Mouse (Mus musculus): ENCODE data around the gene Rgs12. TPM values are rescaled to one million over a fixed set of nuclear protein-coding genes. Genes with fewer than 3 reads are reported as not detected.

Gene Rgs12
- polyA plus RNA-seq, 1 experiment = 30.5 TPM

DNA sequence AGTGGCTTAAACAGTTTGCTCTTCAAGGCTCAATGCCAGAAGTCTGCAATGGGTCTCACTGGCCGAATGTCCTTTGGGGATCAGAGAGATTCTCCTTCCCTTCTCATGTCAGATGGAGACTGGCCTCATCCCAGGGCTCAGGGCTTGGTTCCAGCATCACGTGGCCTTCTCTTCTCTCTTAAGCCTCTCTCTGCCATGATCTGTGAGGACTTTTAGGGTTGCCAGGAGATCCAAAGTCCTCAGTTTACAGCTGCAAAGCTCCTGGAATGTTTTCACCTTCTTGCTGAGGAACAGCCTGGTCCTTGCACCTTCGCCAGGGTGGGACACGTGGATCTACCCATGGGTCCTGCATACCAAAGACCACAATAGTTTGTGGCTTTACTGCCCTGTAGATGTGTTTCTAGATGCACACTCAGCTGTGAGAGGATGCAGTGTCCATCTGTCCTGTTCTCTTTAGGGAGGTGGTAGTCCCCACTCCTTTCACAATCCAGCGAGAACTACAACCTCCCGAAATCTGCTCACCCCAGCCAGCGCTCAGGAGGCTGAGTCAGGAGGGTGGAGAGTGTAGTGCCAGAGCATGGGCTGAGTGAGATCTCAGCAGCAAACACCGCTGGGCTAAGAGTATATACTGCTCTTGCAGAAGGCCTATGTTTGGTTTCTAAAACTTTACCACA, 2.1 kb downstream of the Rgs12 start:
- no peak overlapping the region for H3K4me3 ChIP-seq
- peaks cover 13% of the 10 kb centered on the region for H3K79me2 ChIP-seq (ENCODE audit: control insufficient read depth, insufficient read depth)
- H3ac ChIP-seq (ENCODE audit: control insufficient read depth, insufficient read length) = no peak overlapping the region
- H3K4me2 ChIP-seq (ENCODE audit: low read depth) = no peak overlapping the region
- H3K36me3 ChIP-seq (ENCODE audit: control insufficient read depth, insufficient read depth) = no peaks in the 10 kb centered on the region
- TF ChIP-seq POLR2AphosphoS2 (IDR thresholded peaks at IDR 0.05; ENCODE audit: insufficient read length, low read depth) (no peak), MYOG (IDR thresholded peaks at IDR 0.05; ENCODE audit: control insufficient read depth in 1 of 3, insufficient read depth in 1 of 3, insufficient read length in 2 of 3, low read depth in 2 of 3) (no peak), SRF (IDR thresholded peaks at IDR 0.05; ENCODE audit: control insufficient read depth, insufficient read length, low read depth) (no peak), USF1 (IDR thresholded peaks at IDR 0.05; ENCODE audit: low read depth) (no peak), TCF12 (IDR thresholded peaks at IDR 0.05; ENCODE audit: insufficient read depth, poor library complexity, severe bottlenecking) (no peak), MYOD1 (IDR thresholded peaks at IDR 0.05; ENCODE audit: control insufficient read depth in 1 of 3, insufficient read length in 2 of 3, low read depth in 2 of 3) (no peak), POLR2A (IDR thresholded peaks at IDR 0.05; ENCODE audit: insufficient read length, low read depth) (no peak), TCF3 (IDR thresholded peaks at IDR 0.05; ENCODE audit: insufficient read length, low read depth) (no peak), E2F4 (IDR thresholded peaks at IDR 0.05; ENCODE audit: insufficient read depth) (no peak), REST (IDR thresholded peaks at IDR 0.05; ENCODE audit: insufficient read depth, insufficient read length) (no peak), CEBPB (IDR thresholded peaks at IDR 0.05; ENCODE audit: insufficient read depth, poor library complexity, severe bottlenecking) (no peak), MAX (IDR thresholded peaks at IDR 0.05; ENCODE audit: low read depth) (no peak)
- no peaks in the 10 kb centered on the region for H3K27me3 ChIP-seq (ENCODE audit: control insufficient read depth, insufficient read depth, insufficient read length)

DNA sequence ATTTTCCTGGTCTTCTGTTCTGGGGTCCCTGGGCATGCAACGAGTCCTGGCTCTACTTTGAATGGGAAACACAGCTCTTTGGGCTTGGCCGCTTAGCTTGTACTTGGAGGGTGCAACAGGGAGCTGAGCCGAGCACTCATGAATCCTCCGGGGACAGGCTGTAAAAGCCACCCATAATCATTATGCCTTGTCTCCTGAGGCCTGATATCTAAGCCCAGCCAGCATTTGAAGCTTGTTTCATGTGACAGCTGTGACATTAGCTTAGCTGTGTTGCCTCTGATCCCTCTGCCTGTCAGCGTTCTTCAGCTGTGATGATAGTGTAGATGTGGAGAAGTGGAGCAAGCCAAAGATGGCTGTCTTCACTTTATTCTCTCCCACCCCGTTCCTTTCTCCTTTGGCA, 5.3 kb downstream of the Rgs12 start:
- Histone ChIP-seq H3K79me2 (ENCODE audit: control insufficient read depth, insufficient read depth) (peaks cover 17% of the 10 kb centered on the region), H3ac (ENCODE audit: control insufficient read depth, insufficient read length) (no peak overlapping the region), H3K4me3 (no peak overlapping the region), H3K27me3 (ENCODE audit: control insufficient read depth, insufficient read depth, insufficient read length) (no peaks in the 10 kb centered on the region), H3K36me3 (ENCODE audit: control insufficient read depth, insufficient read depth) (no peaks in the 10 kb centered on the region), H3K4me2 (ENCODE audit: low read depth) (peak overlapping the region; percentile 46)
- TF ChIP-seq MYOD1 (IDR thresholded peaks at IDR 0.05; ENCODE audit: control insufficient read depth in 1 of 3, insufficient read length in 2 of 3, low read depth in 2 of 3) (no peak), REST (IDR thresholded peaks at IDR 0.05; ENCODE audit: insufficient read depth, insufficient read length) (no peak), CEBPB (IDR thresholded peaks at IDR 0.05; ENCODE audit: insufficient read depth, poor library complexity, severe bottlenecking) (no peak), MYOG (IDR thresholded peaks at IDR 0.05; ENCODE audit: control insufficient read depth in 1 of 3, insufficient read depth in 1 of 3, insufficient read length in 2 of 3, low read depth in 2 of 3) (no peak), MAX (IDR thresholded peaks at IDR 0.05; ENCODE audit: low read depth) (no peak), E2F4 (IDR thresholded peaks at IDR 0.05; ENCODE audit: insufficient read depth) (no peak), POLR2A (IDR thresholded peaks at IDR 0.05; ENCODE audit: insufficient read length, low read depth) (no peak), USF1 (IDR thresholded peaks at IDR 0.05; ENCODE audit: low read depth) (no peak), TCF12 (IDR thresholded peaks at IDR 0.05; ENCODE audit: insufficient read depth, poor library complexity, severe bottlenecking) (no peak), SRF (IDR thresholded peaks at IDR 0.05; ENCODE audit: control insufficient read depth, insufficient read length, low read depth) (no peak), POLR2AphosphoS2 (IDR thresholded peaks at IDR 0.05; ENCODE audit: insufficient read length, low read depth) (no peak), TCF3 (IDR thresholded peaks at IDR 0.05; ENCODE audit: insufficient read length, low read depth) (no peak)

DNA sequence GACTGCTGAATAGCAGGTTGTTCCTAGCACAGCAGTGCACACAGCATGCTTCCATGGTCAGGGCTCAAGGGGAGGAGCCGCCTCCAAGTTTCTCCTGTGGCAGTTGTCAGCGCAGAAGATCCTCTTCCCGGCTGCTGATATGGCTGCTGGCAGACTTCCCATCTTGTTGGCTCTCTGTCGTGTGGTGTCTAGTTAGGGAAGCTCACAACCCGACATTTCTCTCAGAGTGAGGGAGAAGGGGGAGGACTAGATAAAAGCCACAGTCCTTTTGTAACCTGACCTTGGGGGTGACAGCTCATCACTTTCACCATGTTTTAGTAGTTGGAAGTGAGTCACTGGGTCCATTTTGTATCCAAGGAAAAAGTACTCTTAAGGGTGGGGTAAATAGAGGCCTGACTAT, 6.4 kb downstream of the Rgs12 start:
- Histone ChIP-seq H3K4me3 (no peak overlapping the region), H3K36me3 (ENCODE audit: control insufficient read depth, insufficient read depth) (no peaks in the 10 kb centered on the region), H3K79me2 (ENCODE audit: control insufficient read depth, insufficient read depth) (peaks cover 6% of the 10 kb centered on the region), H3K4me2 (ENCODE audit: low read depth) (peak overlapping the region; percentile 46), H3ac (ENCODE audit: control insufficient read depth, insufficient read length) (no peak overlapping the region), H3K27me3 (ENCODE audit: control insufficient read depth, insufficient read depth, insufficient read length) (no peaks in the 10 kb centered on the region)
- peak in 2 of 3 experiments; percentile 8 to 42 for TF ChIP-seq MYOG (IDR thresholded peaks at IDR 0.05; ENCODE audit: control insufficient read depth in 1 of 3, insufficient read depth in 1 of 3, insufficient read length in 2 of 3, low read depth in 2 of 3)
- TF ChIP-seq MYOD1 (IDR thresholded peaks at IDR 0.05; ENCODE audit: control insufficient read depth in 1 of 3, insufficient read length in 2 of 3, low read depth in 2 of 3) = peak in 1 of 3 experiments; percentile 28
- no peak for TF ChIP-seq SRF (IDR thresholded peaks at IDR 0.05; ENCODE audit: control insufficient read depth, insufficient read length, low read depth)

DNA sequence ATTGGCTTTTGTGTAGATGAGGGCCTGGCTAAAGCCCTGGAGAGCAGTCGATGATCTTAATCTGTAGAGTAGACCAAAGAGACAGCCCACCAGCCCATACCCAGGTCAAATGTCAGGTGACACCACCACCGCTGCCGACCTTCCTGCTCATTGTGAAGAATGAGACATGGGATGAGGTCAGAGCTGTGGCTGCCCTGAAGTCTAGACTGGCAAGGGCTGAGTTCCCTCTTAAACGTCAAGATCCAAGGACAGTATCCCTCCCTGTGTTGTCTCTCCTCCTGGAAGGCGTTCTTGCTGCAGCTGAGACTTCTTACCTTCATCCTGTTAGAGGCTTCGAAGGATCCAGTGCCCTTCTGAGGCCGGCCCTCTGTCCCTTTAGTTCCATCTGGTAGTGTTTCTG, 6.9 kb downstream of the Rgs12 start:
- no peaks in the 10 kb centered on the region for H3K27me3 ChIP-seq (ENCODE audit: control insufficient read depth, insufficient read depth, insufficient read length)
- H3ac ChIP-seq (ENCODE audit: control insufficient read depth, insufficient read length) = no peak overlapping the region
- H3K4me3 ChIP-seq = no peak overlapping the region
- H3K4me2 ChIP-seq (ENCODE audit: low read depth) = peak overlapping the region; percentile 46
- H3K79me2 ChIP-seq (ENCODE audit: control insufficient read depth, insufficient read depth) = peaks cover 7% of the 10 kb centered on the region
- no peaks in the 10 kb centered on the region for H3K36me3 ChIP-seq (ENCODE audit: control insufficient read depth, insufficient read depth)
- TF ChIP-seq SRF (IDR thresholded peaks at IDR 0.05; ENCODE audit: control insufficient read depth, insufficient read length, low read depth) (no peak), MYOG (IDR thresholded peaks at IDR 0.05; ENCODE audit: control insufficient read depth in 1 of 3, insufficient read depth in 1 of 3, insufficient read length in 2 of 3, low read depth in 2 of 3) (no peak), USF1 (IDR thresholded peaks at IDR 0.05; ENCODE audit: low read depth) (no peak), POLR2AphosphoS2 (IDR thresholded peaks at IDR 0.05; ENCODE audit: insufficient read length, low read depth) (no peak), E2F4 (IDR thresholded peaks at IDR 0.05; ENCODE audit: insufficient read depth) (no peak), MAX (IDR thresholded peaks at IDR 0.05; ENCODE audit: low read depth) (no peak), REST (IDR thresholded peaks at IDR 0.05; ENCODE audit: insufficient read depth, insufficient read length) (no peak), POLR2A (IDR thresholded peaks at IDR 0.05; ENCODE audit: insufficient read length, low read depth) (no peak)

DNA sequence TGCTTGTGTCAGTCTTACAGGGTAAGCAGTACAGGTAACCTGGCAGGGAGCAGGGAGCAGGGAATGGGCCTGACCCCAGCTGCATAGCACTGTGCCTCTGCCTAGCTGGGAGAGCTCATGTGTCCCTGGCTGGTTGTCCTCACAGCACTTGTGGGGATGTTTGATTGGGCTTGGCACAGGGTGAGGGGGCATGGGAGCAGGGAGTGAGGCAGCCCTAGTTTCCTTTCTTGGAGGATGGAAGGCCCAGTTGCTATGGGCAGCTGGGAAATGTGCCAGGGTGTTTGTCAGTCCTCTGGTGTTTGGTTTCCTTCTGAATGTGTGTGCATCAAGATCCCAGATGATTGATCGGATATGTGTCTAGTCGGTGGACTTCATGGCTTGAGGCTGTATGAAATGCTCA, 7.8 kb downstream of the Rgs12 start:
- Histone ChIP-seq H3K4me3 (no peak overlapping the region), H3K79me2 (ENCODE audit: control insufficient read depth, insufficient read depth) (peaks cover 13% of the 10 kb centered on the region), H3ac (ENCODE audit: control insufficient read depth, insufficient read length) (no peak overlapping the region), H3K27me3 (ENCODE audit: control insufficient read depth, insufficient read depth, insufficient read length) (no peaks in the 10 kb centered on the region), H3K4me2 (ENCODE audit: low read depth) (peak overlapping the region; percentile 46), H3K36me3 (ENCODE audit: control insufficient read depth, insufficient read depth) (no peaks in the 10 kb centered on the region)
- TF ChIP-seq MYOG (IDR thresholded peaks at IDR 0.05; ENCODE audit: control insufficient read depth in 1 of 3, insufficient read depth in 1 of 3, insufficient read length in 2 of 3, low read depth in 2 of 3) (peak in 1 of 3 experiments; percentile 34), MAX (IDR thresholded peaks at IDR 0.05; ENCODE audit: low read depth) (no peak), MYOD1 (IDR thresholded peaks at IDR 0.05; ENCODE audit: control insufficient read depth in 1 of 3, insufficient read length in 2 of 3, low read depth in 2 of 3) (peak in 2 of 3 experiments; percentile 23 to 30)

Measured in myocyte (in vitro differentiated cells).